In the genomic region with DNA sequence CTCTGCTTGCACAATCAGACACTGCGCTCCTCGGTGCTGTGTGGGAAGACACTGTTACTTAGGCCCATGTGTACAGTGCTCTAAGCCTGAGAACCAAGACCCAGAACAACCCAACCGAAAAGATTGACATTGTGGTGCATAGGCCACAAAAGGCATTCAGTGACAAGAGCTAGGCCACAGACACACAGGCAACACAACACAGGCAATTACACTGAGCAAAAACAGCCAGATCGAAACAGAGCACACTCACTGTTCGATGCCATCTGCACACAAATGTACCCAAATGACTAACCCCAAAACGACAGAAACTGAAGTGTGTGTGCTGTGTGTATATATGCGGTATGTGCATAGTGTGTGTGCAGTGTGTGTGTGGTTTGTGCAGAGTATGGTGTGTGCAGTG, we compare ENCODE assay signal across 21 mouse cellular contexts.
DNase-seq lines count a peak whose midpoint lies in the region; ATAC-seq and TF ChIP-seq lines count a peak whose summit lies in the region.
"Had no signal": no experiment of that assay in that cellular context is flagged by ENCODE, and none has a peak within 500 bp of the region (broad histone marks: within the 10 kb centered on the region; RNA-seq: fewer than 3 reads in every experiment).

No protein-coding gene starts in this region.

- H3K9me3 ChIP-seq in hindbrain, embryonic 13.5 days: no peaks in the 10 kb centered on the region
- H3K9me3 ChIP-seq in hindbrain, postnatal 0 days (ENCODE audit: low read length): no peaks in the 10 kb centered on the region
- no peaks in the 10 kb centered on the region for H3K9me3 ChIP-seq in megakaryocyte, embryonic 14.5 days
- no peaks in the 10 kb centered on the region for H3K9me3 ChIP-seq in CH12.LX (replicated peaks; ENCODE audit: low read length)
- H3K9me3 ChIP-seq: embryonic facial prominence, embryonic 15.5 days; forebrain, embryonic 15.5 days; heart, embryonic 15.5 days; intestine, embryonic 15.5 days had no signal

- TF ChIP-seq POLR2A in CH12.LX (IDR thresholded peaks at IDR 0.05; ENCODE audit: low read depth, low read length): no peak

- TF ChIP-seq EP300 in CH12.LX (IDR thresholded peaks at IDR 0.05; ENCODE audit: low read length): 0 out of 2 replicates have a peak, but pooled peaks have one; percentile 45

- H3K27ac ChIP-seq in hindbrain, embryonic 13.5 days: peak overlapping the region; percentile 6; the same call in 1 of the 2 replicates
- H3K27ac ChIP-seq in hindbrain, postnatal 0 days: no peak overlapping the region
- peak overlapping the region; percentile 61 for H3K27ac ChIP-seq in CH12.LX (ENCODE audit: insufficient read depth, low read depth)
- H3K27ac ChIP-seq: embryonic facial prominence, embryonic 15.5 days; forebrain, embryonic 15.5 days; intestine, embryonic 15.5 days had no signal

- peaks cover 38% of the 10 kb centered on the region for H3K4me1 ChIP-seq in hindbrain, embryonic 13.5 days (replicated peaks)
- peaks cover 4% of the 10 kb centered on the region; the same call in 1 of the 2 replicates for H3K4me1 ChIP-seq in hindbrain, postnatal 0 days (ENCODE audit: insufficient read depth, low read length)
- peaks cover 13% of the 10 kb centered on the region; the same call in 1 of the 2 replicates for H3K4me1 ChIP-seq in megakaryocyte, embryonic 14.5 days
- H3K4me1 ChIP-seq in CH12.LX (ENCODE audit: control insufficient read depth in 1 of 2, insufficient read depth in 2 of 2): peaks cover 37 to 67% of the 10 kb centered on the region in 2 experiments

- H3K79me2 ChIP-seq in CH12.LX (replicated peaks; ENCODE audit: control insufficient read depth, extremely low read depth, insufficient read depth, poor library complexity, severe bottlenecking): no peaks in the 10 kb centered on the region

- TF ChIP-seq CTCF in hindbrain, postnatal 0 days (IDR thresholded peaks at IDR 0.05; ENCODE audit: low read depth): no peak
- TF ChIP-seq CTCF in CH12.LX (conservative IDR thresholded peaks at IDR 0.05 in 1 of 2, IDR thresholded peaks at IDR 0.05 in 1 of 2; ENCODE audit: low read depth in 2 of 2, low read length in 2 of 2): no peak

- TF ChIP-seq RAD21 in CH12.LX (IDR thresholded peaks at IDR 0.05; ENCODE audit: low read depth, low read length): no peak

- 83% methylated on average over 7 of the region's 7 CpGs for WGBS in hindbrain, embryonic 13.5 days
- WGBS in hindbrain, postnatal 0 days: 90% methylated on average over 7 of the region's 7 CpGs

- no peak for ATAC-seq in hindbrain, embryonic 13.5 days (ENCODE audit: low FRiP score)
- no peak for ATAC-seq in hindbrain, postnatal 0 days
- ATAC-seq in megakaryocyte, adult 5-6 weeks (ENCODE audit: poor library complexity, severe bottlenecking): no peak
- ATAC-seq: forebrain, embryonic 15.5 days; hindbrain, embryonic 16.5 days; intestine, embryonic 15.5 days had no signal

- in situ Hi-C loops in CH12.LX (cut with MboI; ENCODE audit: low pct_ligation_motif_present, low pct_unique_long_range_greater_than_20kb, low sequenced_read_pairs): no loop called here

- DNase-seq in hindbrain, postnatal 0 days (ENCODE audit: low spot score): no peak
- no peak for DNase-seq in CH12.LX (ENCODE audit: extremely low read depth)
- peak; percentile 82 for DNase-seq in induced T-regulatory cell, adult 2 months (ENCODE audit: low read depth)
- DNase-seq in ovary, postnatal 36 days (ENCODE audit: low spot score): no peak
- DNase-seq: adrenal gland, adult 2 months; adrenal gland, postnatal 25 days; cerebellum, adult 2 months; cerebellum, postnatal 10 days; gastrocnemius, postnatal 10 days; heart, adult 18-20 months; heart, postnatal 14 days had no signal

- H3K9ac ChIP-seq in hindbrain, embryonic 13.5 days: no peak overlapping the region
- no peak overlapping the region for H3K9ac ChIP-seq in hindbrain, postnatal 0 days (replicated peaks; ENCODE audit: low read length)
- peak overlapping the region; percentile 38 for H3K9ac ChIP-seq in CH12.LX (ENCODE audit: insufficient read depth, low read depth)
- H3K9ac ChIP-seq: embryonic facial prominence, embryonic 15.5 days; forebrain, embryonic 15.5 days; heart, embryonic 15.5 days; intestine, embryonic 15.5 days had no signal

- no peaks in the 10 kb centered on the region for H3K36me3 ChIP-seq in hindbrain, embryonic 13.5 days
- no peaks in the 10 kb centered on the region for H3K36me3 ChIP-seq in hindbrain, postnatal 0 days (ENCODE audit: insufficient read depth, low read length)
- no peaks in the 10 kb centered on the region for H3K36me3 ChIP-seq in megakaryocyte, embryonic 14.5 days (replicated peaks; ENCODE audit: low read length)
- no peaks in the 10 kb centered on the region for H3K36me3 ChIP-seq in CH12.LX (replicated peaks in 1 of 2; ENCODE audit: control insufficient read depth in 1 of 2, insufficient read depth in 1 of 2, low read length in 1 of 2)
- H3K36me3 ChIP-seq: embryonic facial prominence, embryonic 15.5 days; forebrain, embryonic 15.5 days; heart, embryonic 15.5 days; intestine, embryonic 15.5 days had no signal

- no peak overlapping the region for H3K4me2 ChIP-seq in hindbrain, embryonic 13.5 days
- H3K4me2 ChIP-seq in hindbrain, postnatal 0 days (ENCODE audit: low read depth, low read length): no peak overlapping the region
- H3K4me2 ChIP-seq in CH12.LX (ENCODE audit: insufficient read depth, low read depth, poor library complexity, severe bottlenecking): peak overlapping the region; percentile 48
- H3K4me2 ChIP-seq: embryonic facial prominence, embryonic 15.5 days; forebrain, embryonic 15.5 days; heart, embryonic 11.5 days; heart, embryonic 15.5 days; intestine, embryonic 15.5 days had no signal

- H3K4me3 ChIP-seq in hindbrain, embryonic 13.5 days: no peak overlapping the region
- no peak overlapping the region for H3K4me3 ChIP-seq in hindbrain, postnatal 0 days (ENCODE audit: low read length)
- peak overlapping the region; percentile 43 for H3K4me3 ChIP-seq in megakaryocyte, embryonic 14.5 days (replicated peaks)
- peak overlapping the region in 1 of 3 experiments; percentile 36 for H3K4me3 ChIP-seq in CH12.LX (replicated peaks in 1 of 3; ENCODE audit: low read depth in 2 of 3, low read length in 2 of 3, poor library complexity in 1 of 3)
- H3K4me3 ChIP-seq: embryonic facial prominence, embryonic 15.5 days; erythroblast, embryonic 14.5 days; forebrain, embryonic 15.5 days; heart, embryonic 15.5 days; intestine, embryonic 15.5 days had no signal

- dilution Hi-C loops in CH12.LX (cut with MboI; ENCODE audit: extremely low pct_ligation_motif_present, extremely low pct_unique_long_range_greater_than_20kb, low sequenced_read_pairs): no loop called here

- no peaks in the 10 kb centered on the region for H3K27me3 ChIP-seq in hindbrain, embryonic 13.5 days
- no peaks in the 10 kb centered on the region for H3K27me3 ChIP-seq in hindbrain, postnatal 0 days (ENCODE audit: insufficient read depth, low read length)
- peaks cover 53% of the 10 kb centered on the region for H3K27me3 ChIP-seq in megakaryocyte, embryonic 14.5 days (replicated peaks)
- H3K27me3 ChIP-seq in CH12.LX (replicated peaks): no peaks in the 10 kb centered on the region
- H3K27me3 ChIP-seq: embryonic facial prominence, embryonic 15.5 days; forebrain, embryonic 15.5 days; heart, embryonic 15.5 days; intestine, embryonic 15.5 days had no signal

TF ChIP-seq in CH12.LX, 34 proteins besides CTCF, POLR2A, EP300 and RAD21 (continues in another document):
- TF ChIP-seq CHD2 (IDR thresholded peaks at IDR 0.05; ENCODE audit: low read length) (no peak), MAX (IDR thresholded peaks at IDR 0.05; ENCODE audit: low read length) (peak; percentile 45; the same call in 1 of the 2 replicates), MAFK (IDR thresholded peaks at IDR 0.05; ENCODE audit: insufficient replicate concordance, low read length) (no peak), MYC (IDR thresholded peaks at IDR 0.05; ENCODE audit: low read depth, low read length) (0 out of 2 replicates have a peak, but pooled peaks have one; percentile 45), USF2 (conservative IDR thresholded peaks at IDR 0.05; ENCODE audit: low read depth, low read length) (no peak), NRF1 (IDR thresholded peaks at IDR 0.05; ENCODE audit: low read depth, low read length) (no peak), ZC3H11A (IDR thresholded peaks at IDR 0.05; ENCODE audit: low read depth, low read length) (no peak), CHD1 (IDR thresholded peaks at IDR 0.05; ENCODE audit: low read depth, low read length) (no peak), SMC3 (IDR thresholded peaks at IDR 0.05; ENCODE audit: low read depth, low read length) (no peak), E2F4 (IDR thresholded peaks at IDR 0.05; ENCODE audit: insufficient replicate concordance, low read depth, low read length) (no peak), JUN (IDR thresholded peaks at IDR 0.05; ENCODE audit: insufficient read depth, low read depth, low read length) (no peak), MXI1 (IDR thresholded peaks at IDR 0.05; ENCODE audit: low read depth, low read length) (no peak), POLR2AphosphoS2 (IDR thresholded peaks at IDR 0.05; ENCODE audit: low read depth, low read length) (no peak), BHLHE40 (IDR thresholded peaks at IDR 0.05; ENCODE audit: low read depth, low read length) (peak; percentile 47; the same call in 1 of the 2 replicates), PAX5 (IDR thresholded peaks at IDR 0.05; ENCODE audit: low read length) (no peak), ZNF384 (IDR thresholded peaks at IDR 0.05; ENCODE audit: low read depth, low read length) (no peak), SIN3A (IDR thresholded peaks at IDR 0.05; ENCODE audit: low read length) (no peak), JUND (conservative IDR thresholded peaks at IDR 0.05; ENCODE audit: low read depth, low read length) (no peak; the same call in 1 of the 2 replicates), KAT2A (IDR thresholded peaks at IDR 0.05; ENCODE audit: insufficient replicate concordance, low read length) (no peak), HCFC1 (IDR thresholded peaks at IDR 0.05; ENCODE audit: low read depth, low read length) (no peak), ELF1 (IDR thresholded peaks at IDR 0.05; ENCODE audit: low read depth, low read length) (no peak), USF1 (IDR thresholded peaks at IDR 0.05; ENCODE audit: low read depth, low read length) (no peak), IRF4 (IDR thresholded peaks at IDR 0.05; ENCODE audit: low read depth, low read length) (peak; percentile 50; the same call in 1 of the 2 replicates), TCF12 (IDR thresholded peaks at IDR 0.05; ENCODE audit: low read depth, low read length) (0 out of 2 replicates have a peak, but pooled peaks have one; percentile 35), MAZ (IDR thresholded peaks at IDR 0.05; ENCODE audit: low read depth, low read length) (no peak), TBP (conservative IDR thresholded peaks at IDR 0.05; ENCODE audit: low read depth, low read length) (no peak), NELFE (IDR thresholded peaks at IDR 0.05; ENCODE audit: low read depth, low read length) (no peak), ZMIZ1 (IDR thresholded peaks at IDR 0.05; ENCODE audit: low read depth, low read length) (no peak), MEF2A (IDR thresholded peaks at IDR 0.05; ENCODE audit: borderline replicate concordance, low read depth, low read length) (no peak)
